Mouse (Mus musculus): Measurements from ENCODE around the gene D7Ertd443e. TPM values are rescaled to one million over a fixed set of nuclear protein-coding genes. Genes with fewer than 3 reads are reported as not detected.

D7Ertd443e gene
- total RNA-seq, 2 experiments from 2014 or later = 2.2 to 2.4 TPM

DNA sequence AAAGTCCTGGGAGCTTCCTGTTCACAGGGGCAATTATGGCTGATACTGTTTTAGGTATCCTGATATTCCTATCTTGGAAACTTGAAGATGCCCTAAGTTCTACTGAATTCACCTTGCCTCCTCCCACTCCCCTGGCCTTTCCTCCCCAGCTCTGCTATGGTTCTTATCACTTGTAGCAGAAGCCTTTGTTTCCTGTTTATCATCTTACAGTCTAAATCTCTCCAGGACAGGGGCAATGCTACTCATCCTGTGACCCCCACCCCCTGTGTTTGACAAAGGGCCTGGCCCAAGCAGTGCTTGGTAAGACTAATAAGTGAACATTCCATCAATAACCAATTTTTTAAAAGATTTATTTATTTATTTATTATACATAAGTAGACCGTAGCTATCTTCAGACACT, 144.9 kb downstream of the D7Ertd443e start:
- no peak for TF ChIP-seq CTCF (IDR thresholded peaks at IDR 0.05)
- H3K27ac ChIP-seq = no peak overlapping the region
- DNase-seq (ENCODE audit: extremely low spot score in 1 of 2, low spot score in 2 of 2) = no peak
- intact Hi-C loops (cut with DNase I) = no loop called here
- H3K4me3 ChIP-seq = no peak overlapping the region

DNA sequence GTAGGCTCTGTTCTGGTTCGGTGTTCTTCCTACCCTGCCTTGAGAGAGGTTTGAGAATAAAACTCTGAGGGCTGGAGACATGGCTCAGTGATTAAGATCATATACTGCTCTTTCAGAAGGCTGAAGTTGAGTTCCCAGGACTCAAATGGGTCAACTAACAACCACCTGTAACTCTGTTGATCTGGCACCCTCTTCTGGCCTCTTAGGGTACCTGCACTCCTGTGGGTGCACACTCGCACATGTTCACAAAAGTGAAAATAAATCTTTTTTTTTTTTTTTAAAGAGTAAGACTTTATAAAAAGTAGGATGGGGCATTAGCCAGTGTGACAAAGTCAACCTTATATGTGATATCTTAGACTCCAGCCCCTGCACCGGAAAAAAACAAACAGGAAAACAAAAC, 146.6 kb downstream of the D7Ertd443e start:
- DNase-seq (ENCODE audit: extremely low spot score in 1 of 2, low spot score in 2 of 2) = no peak
- intact Hi-C loops (cut with DNase I) = no loop called here
- Histone ChIP-seq H3K27ac (no peak overlapping the region), H3K4me3 (no peak overlapping the region)
- TF ChIP-seq CTCF (IDR thresholded peaks at IDR 0.05) = no peak

DNA sequence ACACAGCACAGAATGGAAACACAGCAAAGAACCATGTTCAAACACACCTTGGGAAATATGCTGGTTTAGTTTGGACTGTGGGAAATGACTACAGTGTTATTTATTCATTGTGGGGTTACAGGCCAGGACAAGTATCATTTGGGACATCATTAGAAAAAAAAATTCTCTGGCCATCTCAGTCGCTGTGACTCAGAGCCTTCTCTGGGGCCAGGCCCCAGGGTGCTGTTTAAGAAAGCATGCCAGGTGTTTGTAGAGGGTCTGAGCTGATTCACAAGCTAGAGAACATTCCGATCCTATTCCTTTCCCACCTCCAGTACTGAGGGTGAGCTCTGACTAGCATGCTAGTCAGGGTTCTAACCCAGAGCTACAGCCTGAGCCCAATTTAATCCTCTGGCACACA, 148.1 kb downstream of the D7Ertd443e start:
- intact Hi-C loops (cut with DNase I) = no loop called here
- no peak overlapping the region for H3K4me3 ChIP-seq
- TF ChIP-seq CTCF (IDR thresholded peaks at IDR 0.05) = no peak
- H3K27ac ChIP-seq = no peak overlapping the region
- DNase-seq (ENCODE audit: extremely low spot score in 1 of 2, low spot score in 2 of 2) = no peak

DNA sequence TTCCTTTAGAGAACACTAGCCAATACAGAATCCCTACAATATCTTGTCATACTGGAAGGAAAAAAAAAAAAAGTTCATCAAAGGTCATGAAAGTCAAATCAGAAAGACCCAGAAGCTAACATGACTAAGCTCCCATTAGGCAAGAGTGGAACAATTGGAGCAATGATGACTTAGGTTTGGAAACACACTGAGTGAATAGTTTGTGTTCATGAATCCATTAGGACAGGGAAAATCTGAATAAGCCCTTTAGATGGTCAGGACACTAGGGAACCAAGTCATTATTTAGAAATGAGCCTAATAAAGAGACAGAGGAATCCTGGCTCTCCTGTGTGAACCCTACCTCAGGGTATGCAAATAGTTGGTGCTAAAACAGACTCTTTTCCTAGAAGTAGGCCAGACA, 148.7 kb downstream of the D7Ertd443e start:
- intact Hi-C loops (cut with DNase I) = no loop called here
- Histone ChIP-seq H3K4me3 (no peak overlapping the region), H3K27ac (no peak overlapping the region)
- DNase-seq (ENCODE audit: extremely low spot score in 1 of 2, low spot score in 2 of 2) = no peak
- no peak for TF ChIP-seq CTCF (IDR thresholded peaks at IDR 0.05)

DNA sequence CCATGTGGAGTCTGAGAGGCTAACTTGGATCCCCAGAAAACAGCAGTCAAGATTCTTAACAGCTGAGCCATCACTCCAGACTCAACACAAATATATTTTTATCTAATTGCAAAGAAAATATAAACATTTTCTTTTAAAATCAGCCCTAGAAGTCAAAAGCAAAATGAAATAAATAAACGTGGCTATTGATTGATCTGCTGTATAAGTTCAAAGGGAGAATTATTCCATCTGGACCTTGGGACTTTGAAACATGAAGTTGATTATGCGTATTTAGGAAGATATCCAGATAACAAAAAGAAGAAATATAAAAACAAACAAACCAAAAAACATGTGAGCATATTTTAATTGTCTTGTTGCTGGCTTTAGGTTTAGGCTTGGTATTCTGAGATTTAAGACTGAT, 149.9 kb downstream of the D7Ertd443e start:
- Histone ChIP-seq H3K4me3 (no peak overlapping the region), H3K27ac (no peak overlapping the region)
- DNase-seq (ENCODE audit: extremely low spot score in 1 of 2, low spot score in 2 of 2) = no peak
- intact Hi-C loops (cut with DNase I) = no loop called here
- no peak for TF ChIP-seq CTCF (IDR thresholded peaks at IDR 0.05)

DNA sequence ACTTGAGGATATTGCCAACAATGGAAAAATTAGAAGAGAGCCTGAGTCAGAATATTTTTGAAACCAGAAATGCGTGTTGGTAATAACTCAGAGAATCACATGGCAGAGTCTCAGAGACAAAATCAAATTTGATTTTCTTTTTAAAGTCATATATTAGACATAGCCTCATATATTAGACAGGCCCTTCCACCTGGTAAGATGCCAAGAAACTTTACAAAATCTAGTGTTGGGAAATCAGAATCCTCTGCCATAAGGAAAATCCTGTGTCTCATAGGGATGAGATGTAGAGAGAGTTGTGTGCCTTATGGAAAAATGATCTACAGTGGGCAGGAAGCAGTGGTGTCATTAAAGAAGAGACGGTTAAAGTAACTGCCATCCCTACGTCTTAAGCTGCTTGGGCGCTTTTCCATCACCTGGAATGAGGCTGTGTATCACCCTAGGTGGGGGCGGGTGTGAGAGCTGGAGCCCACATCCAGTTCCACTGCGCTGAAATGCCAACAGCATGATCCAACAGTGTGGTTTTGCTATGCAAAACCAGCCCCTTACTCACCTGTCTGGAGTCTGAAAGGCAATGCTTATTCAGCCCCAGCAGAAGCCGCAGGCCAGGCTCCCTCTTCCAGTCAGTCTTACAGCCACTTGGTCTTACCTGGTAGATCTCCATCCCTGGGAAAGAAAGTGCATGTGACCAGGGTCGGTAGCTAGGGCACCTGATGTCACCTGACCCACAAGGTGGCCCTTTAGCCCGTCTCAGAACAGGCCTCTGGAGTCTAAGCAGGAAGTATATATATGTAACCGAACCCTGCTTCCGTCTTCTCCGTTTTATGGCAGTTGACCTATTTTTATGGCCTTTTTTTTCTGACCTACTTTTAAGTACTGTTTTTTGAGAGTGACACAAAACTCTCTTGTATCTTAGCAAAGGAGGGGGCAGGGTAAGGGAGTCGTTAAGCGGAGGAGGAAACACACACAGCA, 153.8 kb downstream of the D7Ertd443e start, which contains the start of gene Adam12:
TSS of gene Adam12 (minus strand) at position 769 of the 969 bp plus-strand sequence.
- Histone ChIP-seq H3K4me3 (no peak within 1 kb of the TSS), H3K27ac (no peak within 1 kb of the TSS)
- no peak for TF ChIP-seq CTCF (IDR thresholded peaks at IDR 0.05)
- no peak for DNase-seq (ENCODE audit: extremely low spot score in 1 of 2, low spot score in 2 of 2)
- intact Hi-C loops (cut with DNase I) = no loop called here

DNA sequence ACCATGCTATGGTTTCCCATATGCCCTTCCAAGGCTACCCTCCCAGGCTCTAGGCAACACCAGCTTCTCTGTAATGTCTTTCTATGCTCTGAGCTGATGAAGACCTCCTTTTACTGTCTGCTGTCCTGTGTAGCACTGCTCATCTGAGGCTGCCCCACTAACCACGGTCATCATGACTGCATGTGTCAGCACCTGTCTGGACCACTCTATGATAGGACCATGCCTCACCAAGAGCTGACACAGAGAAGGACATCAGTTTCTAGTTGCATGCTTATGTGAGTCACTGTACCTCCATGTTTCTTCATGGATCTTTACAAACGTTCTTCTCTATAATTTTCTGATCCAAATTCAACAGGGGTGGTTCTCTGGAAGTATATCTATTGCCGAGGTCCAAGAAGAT, 154.8 kb downstream of the D7Ertd443e start:
- Histone ChIP-seq H3K27ac (no peak overlapping the region), H3K4me3 (no peak overlapping the region)
- TF ChIP-seq CTCF (IDR thresholded peaks at IDR 0.05) = no peak
- intact Hi-C loops (cut with DNase I) = no loop called here
- no peak for DNase-seq (ENCODE audit: extremely low spot score in 1 of 2, low spot score in 2 of 2)

DNA sequence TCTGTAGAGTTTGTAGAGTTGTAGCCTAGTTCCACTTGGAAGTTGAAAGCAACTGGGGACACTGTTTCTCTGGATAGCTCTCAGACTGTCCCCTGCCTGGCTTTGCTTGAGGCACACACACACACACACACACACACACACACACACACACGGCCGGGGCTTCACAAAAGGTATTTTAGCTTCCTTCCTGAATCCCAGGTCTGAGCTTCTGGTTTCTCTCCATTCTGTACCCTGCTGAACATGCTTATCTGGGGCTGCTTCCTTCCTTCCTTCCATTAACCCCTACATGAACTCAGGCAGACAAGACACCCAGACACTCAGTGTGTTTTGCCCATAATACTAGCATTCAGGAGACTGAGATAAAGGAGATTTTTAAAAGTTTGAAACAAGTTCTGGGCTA, 155.6 kb downstream of the D7Ertd443e start:
- H3K4me3 ChIP-seq = no peak overlapping the region
- TF ChIP-seq CTCF (IDR thresholded peaks at IDR 0.05) = no peak
- no peak overlapping the region for H3K27ac ChIP-seq
- intact Hi-C loops (cut with DNase I) = no loop called here
- no peak for DNase-seq (ENCODE audit: extremely low spot score in 1 of 2, low spot score in 2 of 2)

DNA sequence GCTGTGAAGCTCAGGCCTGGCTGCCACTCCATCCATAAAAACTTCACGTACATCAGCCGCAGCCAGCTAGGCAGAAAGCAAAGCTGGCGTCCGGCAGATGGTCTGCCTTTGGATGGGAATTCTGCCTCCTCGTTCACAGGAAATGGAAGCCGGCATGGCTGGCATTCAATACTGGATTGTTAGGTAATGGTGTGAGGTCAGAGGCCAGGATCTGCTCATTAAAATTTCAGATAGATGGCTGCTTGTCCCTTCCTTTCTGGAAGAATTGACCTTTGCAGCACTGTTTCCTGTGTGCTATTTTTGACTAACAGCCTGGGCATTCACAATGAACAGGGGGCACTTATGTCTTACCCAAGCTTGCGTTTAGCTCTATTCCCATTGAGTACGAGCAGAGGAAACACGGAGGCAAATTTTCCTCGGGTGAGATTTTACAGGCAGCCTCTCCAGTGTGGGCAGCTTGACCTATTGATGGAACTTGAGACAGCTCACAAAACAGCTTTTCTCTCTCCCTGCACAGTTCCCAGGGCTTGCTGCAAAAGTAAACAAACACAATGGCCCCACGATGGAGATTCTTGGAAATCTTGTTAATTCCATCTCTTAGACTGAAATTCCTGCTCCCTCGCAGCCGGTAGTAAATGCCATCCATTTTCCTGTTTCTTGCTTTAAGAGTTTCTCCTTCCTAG, 157.5 kb downstream of the D7Ertd443e start:
- DNase-seq (ENCODE audit: extremely low spot score in 1 of 2, low spot score in 2 of 2) = no peak
- intact Hi-C loops (cut with DNase I) = no loop called here
- TF ChIP-seq CTCF (IDR thresholded peaks at IDR 0.05) = no peak

DNA sequence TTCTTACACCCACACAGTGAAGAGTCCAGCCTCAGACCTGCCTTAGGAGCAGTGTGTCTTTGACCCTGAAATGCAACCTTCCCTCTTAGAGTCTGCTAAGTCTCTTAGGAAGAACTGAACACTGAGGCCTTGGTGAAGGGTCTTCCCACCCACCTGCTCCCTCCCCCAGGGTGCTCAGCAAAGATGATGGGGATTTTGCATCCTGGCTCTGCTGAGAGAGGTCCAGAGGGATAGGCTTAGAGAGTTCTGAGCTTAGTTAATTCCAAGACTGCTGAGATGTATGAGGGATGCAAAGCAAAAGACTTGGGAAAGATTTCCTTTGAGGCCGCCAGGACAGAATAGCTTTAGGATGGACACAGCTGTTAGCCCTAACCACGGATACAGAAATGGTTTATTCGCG, 158.4 kb downstream of the D7Ertd443e start:
- intact Hi-C loops (cut with DNase I) = no loop called here
- TF ChIP-seq CTCF (IDR thresholded peaks at IDR 0.05) = no peak

More for the DNA sequence above, 157.5 kb downstream of the D7Ertd443e start:
- H3K27ac ChIP-seq = no peak overlapping the region
- H3K4me3 ChIP-seq = no peak overlapping the region

DNA sequence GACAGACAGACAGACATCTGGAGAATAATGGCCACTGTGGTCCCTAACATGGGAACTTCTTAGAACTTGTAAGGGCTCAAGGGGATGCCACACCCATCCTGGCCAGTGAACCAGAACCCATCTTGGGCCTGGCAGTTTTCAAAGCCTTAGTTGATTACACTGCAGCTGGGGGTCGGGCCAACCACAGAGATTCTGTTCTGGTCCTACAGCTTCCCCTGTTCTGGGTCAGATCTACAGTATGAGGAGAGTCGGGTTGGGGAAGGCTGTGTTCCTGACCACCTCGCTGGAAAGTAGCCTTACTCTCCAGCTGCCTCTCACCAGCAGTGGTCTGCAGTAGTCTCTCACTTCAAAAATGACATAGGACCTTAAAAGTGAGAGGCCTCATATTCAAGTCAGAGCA, 159.2 kb downstream of the D7Ertd443e start:
- intact Hi-C loops (cut with DNase I) = no loop called here
- no peak overlapping the region for H3K4me3 ChIP-seq
- H3K27ac ChIP-seq = no peak overlapping the region
- TF ChIP-seq CTCF (IDR thresholded peaks at IDR 0.05) = no peak
- no peak for DNase-seq (ENCODE audit: extremely low spot score in 1 of 2, low spot score in 2 of 2)

More for the DNA sequence above, 158.4 kb downstream of the D7Ertd443e start:
- DNase-seq (ENCODE audit: extremely low spot score in 1 of 2, low spot score in 2 of 2) = no peak
- Histone ChIP-seq H3K4me3 (no peak overlapping the region), H3K27ac (no peak overlapping the region)
